8 mouse cellular contexts compared by ENCODE assay signal in the genomic region with DNA sequence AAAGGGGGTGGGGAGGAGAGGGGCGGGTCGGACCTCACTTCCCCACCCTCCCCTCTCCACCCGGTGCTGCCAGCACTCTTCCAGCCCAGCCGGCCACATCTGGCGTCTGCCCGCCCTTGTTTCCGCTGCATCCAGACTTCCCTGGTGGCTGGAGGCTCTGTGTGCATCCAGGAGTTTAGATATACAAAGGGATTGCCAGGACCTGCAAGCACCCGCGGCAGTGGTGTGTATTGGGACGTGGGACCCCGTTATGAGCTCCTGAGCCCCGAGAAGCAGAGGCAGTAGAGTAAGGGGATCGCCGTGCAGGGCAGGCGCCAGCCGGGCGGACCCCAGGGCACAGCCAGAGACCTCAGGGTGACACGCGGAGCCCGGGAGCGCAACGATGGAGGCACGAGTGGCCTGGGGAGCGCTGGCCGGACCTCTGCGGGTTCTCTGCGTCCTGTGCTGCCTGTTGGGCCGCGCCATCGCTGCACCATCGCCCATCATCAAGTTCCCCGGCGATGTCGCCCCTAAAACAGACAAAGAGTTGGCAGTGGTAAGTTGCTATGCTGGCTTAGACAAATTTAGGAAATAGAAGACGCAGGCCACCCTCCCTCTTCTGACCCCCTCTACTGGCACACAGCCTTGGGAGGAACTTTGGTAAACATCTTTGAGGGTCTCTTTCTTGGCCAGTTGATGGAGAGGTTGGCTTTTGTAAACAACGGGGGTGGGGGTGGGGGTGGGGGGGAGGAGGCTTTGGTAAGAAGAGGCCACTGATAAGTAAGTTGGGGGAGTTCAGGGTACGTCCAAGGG. TPM values are rescaled to one million over a fixed set of nuclear protein-coding genes. Genes with fewer than 3 reads are reported as not detected.
DNase-seq lines count a peak whose midpoint lies in the region; ATAC-seq and TF ChIP-seq lines count a peak whose summit lies in the region.

Mmp2 (plus strand) TSS at position 49 of the 792 bp plus-strand sequence.

- ATAC-seq in lung, embryonic 15.5 days (ENCODE audit: borderline replicate concordance, extremely low read depth, low FRiP score, low TSS enrichment) = peak; percentile 86

- peak within 1 kb of the TSS; percentile 36 for H3K9ac ChIP-seq in lung, embryonic 15.5 days

- no peaks in the 10 kb centered on the region for H3K36me3 ChIP-seq in E14TG2a.4 (ENCODE audit: insufficient read depth, low read length)
- peaks cover 10% of the 10 kb centered on the region; the same call in 1 of the 2 replicates for H3K36me3 ChIP-seq in lung, embryonic 15.5 days
- H3K36me3 ChIP-seq in small intestine, adult 2 months (ENCODE audit: control insufficient read depth, insufficient read depth, low read length) = no peaks in the 10 kb centered on the region

- TF ChIP-seq CTCF in E14TG2a.4 (conservative IDR thresholded peaks at IDR 0.05; ENCODE audit: low read length) = no peak
- peak; percentile 23; the same call in 1 of the 2 replicates for TF ChIP-seq CTCF in brain, embryonic 14.5 days (IDR thresholded peaks at IDR 0.05; ENCODE audit: borderline replicate concordance, extremely low read depth, insufficient read depth, insufficient read length)
- no peak for TF ChIP-seq CTCF in small intestine, adult 2 months (IDR thresholded peaks at IDR 0.05; ENCODE audit: extremely low read depth, insufficient read length, insufficient replicate concordance, low read depth, low read length)

- WGBS in lung, embryonic 15.5 days = 1% methylated on average over 37 of the region's 37 CpGs
- 5% methylated on average over 35 of the region's 37 CpGs for WGBS in small intestine, adult 2 months

- peak; percentile 32 for DNase-seq in brain, embryonic 14.5 days (ENCODE audit: low read depth)
- peak; percentile 61 to 62 for DNase-seq in gastrocnemius, postnatal 36 days
- peak; percentile 31 for DNase-seq in hindlimb bud, embryonic 11.5 days (ENCODE audit: extremely low spot score, low read depth, low spot score)
- DNase-seq in frontal cortex, postnatal 36 days (ENCODE audit: low spot score in 2 of 2) = no peak
- DNase-seq in left cerebral cortex, postnatal 25 days (ENCODE audit: low spot score in 2 of 2) = no peak

- H3K27me3 ChIP-seq in E14TG2a.4 (ENCODE audit: insufficient read depth, low read length) = peaks cover 24% of the 10 kb centered on the region
- peaks cover 8% of the 10 kb centered on the region; the same call in 1 of the 2 replicates for H3K27me3 ChIP-seq in lung, embryonic 15.5 days
- H3K27me3 ChIP-seq in small intestine, adult 2 months (ENCODE audit: control insufficient read depth, insufficient read depth, low read length) = 0 out of 2 replicates have a peak, but pooled peaks cover 3% of the 10 kb centered on the region

- peaks cover 16% of the 10 kb centered on the region for H3K4me1 ChIP-seq in E14TG2a.4 (replicated peaks; ENCODE audit: low read depth, low read length)
- H3K4me1 ChIP-seq in lung, embryonic 15.5 days = peaks cover 20% of the 10 kb centered on the region
- no peaks in the 10 kb centered on the region for H3K4me1 ChIP-seq in small intestine, adult 2 months (ENCODE audit: control insufficient read depth, insufficient read depth, insufficient read length, low read length)

- peak within 1 kb of the TSS; percentile 95 for H3K27ac ChIP-seq in lung, embryonic 15.5 days
- peak within 1 kb of the TSS; percentile 67 for H3K27ac ChIP-seq in small intestine, adult 2 months (ENCODE audit: insufficient read depth, low read depth, low read length)

- intact Hi-C loops in gastrocnemius, postnatal 36 days (cut with DNase I) = no loop called here
- intact Hi-C loops in left cerebral cortex, postnatal 25 days (cut with DNase I) = no loop called here

- H3K4me3 ChIP-seq in E14TG2a.4 (replicated peaks; ENCODE audit: low read length) = peak within 1 kb of the TSS; percentile 81
- peak within 1 kb of the TSS; percentile 45 for H3K4me3 ChIP-seq in lung, embryonic 15.5 days
- peak within 1 kb of the TSS; percentile 65 for H3K4me3 ChIP-seq in small intestine, adult 2 months (ENCODE audit: low read depth, low read length)

- no peak for TF ChIP-seq POLR2A in brain, embryonic 14.5 days (IDR thresholded peaks at IDR 0.05; ENCODE audit: borderline replicate concordance, extremely low read depth, insufficient read depth, insufficient read length, poor library complexity, severe bottlenecking)
- TF ChIP-seq POLR2A in small intestine, adult 2 months (IDR thresholded peaks at IDR 0.05; ENCODE audit: low read depth, low read length) = no peak

- H3K9me3 ChIP-seq in E14TG2a.4 (ENCODE audit: low read length) = peaks cover 12% of the 10 kb centered on the region; the same call in 1 of the 2 replicates
- no peaks in the 10 kb centered on the region for H3K9me3 ChIP-seq in lung, embryonic 15.5 days

- peak within 1 kb of the TSS; percentile 55 for H3K4me2 ChIP-seq in lung, embryonic 15.5 days

RNA-seq across cellular contexts. Expression of gene Mmp2, which starts in this region (rescaled TPM):
- polyA plus RNA-seq in brain, embryonic 14.5 days (2012; rRNA removed) = 22.0 and 29.7 TPM in 2 replicates
- 10 to 100 TPM; 59.7 to 60.9 TPM for total RNA-seq in gastrocnemius, postnatal 36 days (2021)
- 241 and 244 TPM in 2 replicates for polyA plus RNA-seq in lung, embryonic 15.5 days (2015; fragmentation: Nextera tagmentation; extraction: Ambion mirVana)
- polyA plus RNA-seq in small intestine, adult 2 months (2012; rRNA removed) = 24.1 and 50.6 TPM in 2 replicates
- 1 to 10 TPM; 2.2 to 2.8 TPM for total RNA-seq in left cerebral cortex, postnatal 25 days (2021)

Comparison
In these comparisons a context has a peak if more than half of its experiments do, and no peak if none do; other contexts are left out.
1. RNA of gene Mmp2 (total RNA-seq): 59.7 to 60.9 TPM in gastrocnemius, postnatal 36 days; 2.2 to 2.8 TPM in left cerebral cortex, postnatal 25 days; every median in the first group is over 10 times any median in the second.
2. DNase-seq: peak in brain, embryonic 14.5 days (single experiment), gastrocnemius, postnatal 36 days (2 of 2) and hindlimb bud, embryonic 11.5 days (single experiment); none in frontal cortex, postnatal 36 days (0 of 2) and left cerebral cortex, postnatal 25 days (0 of 2).
3. Peak in every context shown above with its lines, with median percentiles within 50 percentile points of each other: H3K4me3 ChIP-seq.